Mouse (Mus musculus) spleen, adult 2 months (tissue): ENCODE measurements around the gene Prr18.

Source experiments
- CTCF ChIP-seq: fragments of 200-500 bp; IDR thresholded peaks from 2 replicates; pipeline ENCODE4 v1.5.1; 2011; ENCODE audit warnings: mild to moderate bottlenecking, inconsistent platforms; ENCODE audit not compliant: insufficient read depth, insufficient read length, insufficient replicate concordance; ENCODE audit errors: extremely low read depth
- POLR2A ChIP-seq: fragments of 200-500 bp; IDR thresholded peaks from 2 replicates; pipeline ENCODE4 v1.6.1; 2011; ENCODE audit warnings: low read depth, low read length, inconsistent platforms

DNA sequence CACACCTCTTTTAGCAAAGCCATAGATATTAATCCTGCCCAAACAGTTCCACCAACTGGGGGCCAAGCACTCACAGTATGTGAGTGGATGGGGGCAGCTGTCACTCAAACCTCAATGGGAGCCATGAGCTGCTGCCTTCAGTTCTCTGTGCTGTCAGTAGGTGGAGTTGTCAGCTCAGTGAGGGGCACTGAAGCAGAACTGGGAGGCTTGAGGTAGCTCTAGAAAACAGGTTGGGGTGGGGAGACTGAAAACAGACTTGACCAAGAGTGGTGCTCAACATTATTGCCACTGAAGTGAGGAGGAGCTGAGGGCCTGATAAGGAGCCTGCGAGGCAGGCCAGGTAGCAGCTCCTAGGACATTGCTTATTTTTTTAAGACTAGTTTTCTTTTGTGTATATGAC lies 21.0 kb upstream of the Prr18 start:
- peak; percentile 15; the same call in 1 of the 2 replicates for TF ChIP-seq CTCF
- no peak for TF ChIP-seq POLR2A
